Mouse (Mus musculus) brain, embryonic 14.5 days (tissue): ENCODE data around the gene Gm42372. TPM values are rescaled to one million over a fixed set of nuclear protein-coding genes. Genes with fewer than 3 reads are reported as not detected.
A peak's percentile ranks its signal among the peaks of the same experiment; 100 is the strongest.
"Not testable (repeated sequence)": the region's sequence is repeated elsewhere in the genome, so short reads cannot be mapped to it uniquely, and the experiment has no call there.

Experiments used
- DNase-seq: peaks from one replicate; pipeline ENCODE4 v3.0.0-alpha.2; 2011; ENCODE audit warnings: low read depth
- CTCF ChIP-seq: fragments of 200-500 bp; IDR thresholded peaks from 2 replicates; pipeline ENCODE4 v1.5.1; 2012; ENCODE audit warnings: inconsistent platforms, mild to moderate bottlenecking, moderate library complexity, borderline replicate concordance; ENCODE audit not compliant: insufficient read depth, insufficient read length; ENCODE audit errors: extremely low read depth
- POLR2A ChIP-seq: fragments of 200-500 bp; IDR thresholded peaks from 2 replicates; pipeline ENCODE4 v1.6.1; 2012; ENCODE audit warnings: mild to moderate bottlenecking, inconsistent platforms, borderline replicate concordance; ENCODE audit not compliant: poor library complexity, insufficient read depth, insufficient read length, severe bottlenecking; ENCODE audit errors: extremely low read depth
- polyA plus RNA-seq: library from polyadenylated mRNA; depleted of rRNA; stranded (reverse); fragments of >200 nt; gene quantifications from 2 replicates; pipeline ENCODE4 v1.2.3, GENCODE M21; 2012

Gene Gm42372
- polyA plus RNA-seq, 1 experiment: 19.6 TPM

DNA sequence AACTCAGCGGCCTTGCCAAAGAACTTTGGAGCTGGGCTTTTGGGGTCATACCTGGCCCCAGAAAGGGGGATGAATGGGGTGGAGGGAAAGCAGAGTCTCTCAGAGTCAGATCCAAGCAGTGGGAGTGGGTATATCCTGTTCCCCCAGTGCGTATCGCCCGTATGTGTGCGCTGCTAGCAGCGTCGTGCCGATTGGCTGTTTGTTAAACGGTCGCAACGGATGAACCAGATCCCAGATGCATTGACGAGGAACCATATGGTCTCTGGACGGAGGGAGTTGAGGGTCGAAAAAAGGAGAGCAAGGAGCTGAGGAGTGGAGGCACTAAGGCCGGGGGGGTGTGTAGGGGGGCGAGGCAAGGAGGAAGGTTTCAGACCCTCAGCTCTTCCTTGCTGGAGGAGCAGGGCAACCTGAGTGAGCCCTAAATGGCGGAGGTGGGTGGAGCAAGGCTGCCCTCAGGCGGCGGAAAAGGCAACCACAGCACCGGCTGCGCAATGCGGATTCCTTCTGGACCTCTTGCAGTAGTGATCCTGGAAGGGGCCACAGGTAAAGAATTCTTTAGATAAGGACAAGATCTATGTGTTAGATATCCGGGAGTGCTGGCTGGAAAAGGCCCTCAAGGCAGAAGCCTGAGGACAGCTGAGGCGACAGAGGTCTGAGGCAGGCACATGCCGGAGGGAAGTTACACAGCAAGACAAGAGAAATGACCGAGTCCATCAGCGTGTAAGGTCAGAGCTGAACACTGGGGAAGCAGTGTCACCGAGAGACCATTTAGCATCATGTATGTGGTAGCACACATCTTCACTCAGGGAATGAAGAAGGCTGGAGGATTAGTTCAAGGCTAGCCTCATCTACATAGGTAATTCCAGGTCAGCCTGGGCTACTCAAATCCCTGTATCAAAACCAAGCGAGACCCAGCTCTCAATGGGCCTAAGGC lies 32.7 kb upstream of the Gm42372 start:
- TF ChIP-seq CTCF (peak; percentile 99), POLR2A (no peak)
- DNase-seq: peak; percentile 91

- TF ChIP-seq CTCF (peak; percentile 91), POLR2A (no peak)
- DNase-seq: peak; percentile 91
These were observed 31.8 kb upstream of the Gm42372 start for GRCm38 (mm10) chr7:16950861-16951635.

DNA sequence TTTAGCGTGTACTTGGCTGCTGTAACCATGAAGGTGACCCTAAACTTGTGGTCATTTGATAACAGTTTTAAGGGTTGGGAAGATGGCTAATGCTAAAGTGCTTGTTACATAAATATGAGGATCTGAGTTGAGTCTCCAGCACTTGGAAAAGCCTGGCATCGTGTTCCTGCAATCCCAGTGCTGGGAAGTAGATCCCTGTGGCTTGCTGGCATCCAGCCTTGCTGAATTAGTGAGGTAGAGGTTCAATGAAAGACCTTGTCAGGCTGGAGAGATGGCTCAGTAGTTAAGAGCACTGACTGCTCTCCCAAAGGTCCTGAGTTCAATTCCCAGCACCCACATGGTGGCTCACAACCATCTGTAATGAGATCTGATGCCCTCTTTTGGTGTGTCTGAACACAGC lies 29.1 kb upstream of the Gm42372 start:
- not testable (repeated sequence) for DNase-seq

GRCm38 (mm10) chr7:16955712-16956111 lies 27.2 kb upstream of the Gm42372 start:
- no peak for DNase-seq
- TF ChIP-seq CTCF: no peak
- TF ChIP-seq POLR2A: no peak

DNA sequence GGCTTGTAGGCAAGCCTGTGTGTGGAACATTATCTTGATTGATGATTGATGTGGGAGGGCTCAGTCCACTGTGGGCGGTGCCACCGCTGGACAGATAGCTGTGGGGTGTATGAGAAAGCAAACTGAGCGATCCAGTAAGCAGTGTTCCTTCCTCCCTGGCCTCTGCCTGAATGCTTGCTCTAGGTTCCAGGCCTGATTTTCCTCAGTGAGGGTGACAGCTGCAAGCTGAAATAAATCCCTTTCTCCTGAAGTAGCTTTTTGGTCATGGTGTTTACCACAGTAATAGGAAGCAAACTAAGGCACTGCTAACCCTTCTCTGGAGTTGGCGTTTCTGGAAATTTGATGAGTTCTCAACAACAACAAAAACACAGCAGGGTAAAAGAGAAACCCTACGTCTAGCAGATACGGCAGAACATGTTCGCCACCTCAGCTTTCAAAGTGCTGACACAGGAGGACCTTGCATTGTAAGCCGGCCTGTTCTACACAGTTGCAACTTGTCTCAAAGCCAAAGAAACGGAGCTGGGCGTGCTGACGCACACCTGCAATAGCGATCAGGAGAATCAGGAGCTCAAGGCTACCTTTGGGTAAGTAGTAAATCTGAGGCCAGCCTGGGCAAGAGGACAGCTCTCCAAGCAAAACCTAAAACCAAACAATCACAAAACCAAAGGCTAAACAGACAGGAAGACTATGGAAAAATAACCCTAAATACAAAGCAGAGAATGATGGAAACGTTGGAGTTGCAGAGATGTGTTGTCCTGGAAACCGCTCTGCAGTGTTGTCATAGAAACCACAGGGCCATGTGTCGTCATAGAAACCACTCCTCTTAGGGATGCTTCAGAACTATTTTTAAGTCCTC lies 26.2 kb upstream of the Gm42372 start:
- DNase-seq: peak; percentile 94
- TF ChIP-seq POLR2A: no peak
- no peak for TF ChIP-seq CTCF

GRCm38 (mm10) chr7:16959539-16960187 lies 23.2 kb upstream of the Gm42372 start, which contains the start of gene Pnmal1:
TSS of gene Pnmal1 (plus strand) at chr7:16959679.
- no peak for TF ChIP-seq CTCF
- peak; percentile 9; the same call in 1 of the 2 replicates for TF ChIP-seq POLR2A
- peak; percentile 99 for DNase-seq

GRCm38 (mm10) chr7:16961678-16962077 lies 21.2 kb upstream of the Gm42372 start:
- no peak for TF ChIP-seq CTCF
- no peak for TF ChIP-seq POLR2A

GRCm38 (mm10) chr7:16968414-16968813 lies 14.5 kb upstream of the Gm42372 start:
- no peak for DNase-seq
- no peak for TF ChIP-seq CTCF
- no peak for TF ChIP-seq POLR2A

More at GRCm38 (mm10) chr7:16961678-16962077, 21.2 kb upstream of the Gm42372 start:
- DNase-seq: no peak

- no peak for DNase-seq
- TF ChIP-seq POLR2A: no peak
- no peak for TF ChIP-seq CTCF
These were observed 11.7 kb upstream of the Gm42372 start for GRCm38 (mm10) chr7:16971160-16971559.

DNA sequence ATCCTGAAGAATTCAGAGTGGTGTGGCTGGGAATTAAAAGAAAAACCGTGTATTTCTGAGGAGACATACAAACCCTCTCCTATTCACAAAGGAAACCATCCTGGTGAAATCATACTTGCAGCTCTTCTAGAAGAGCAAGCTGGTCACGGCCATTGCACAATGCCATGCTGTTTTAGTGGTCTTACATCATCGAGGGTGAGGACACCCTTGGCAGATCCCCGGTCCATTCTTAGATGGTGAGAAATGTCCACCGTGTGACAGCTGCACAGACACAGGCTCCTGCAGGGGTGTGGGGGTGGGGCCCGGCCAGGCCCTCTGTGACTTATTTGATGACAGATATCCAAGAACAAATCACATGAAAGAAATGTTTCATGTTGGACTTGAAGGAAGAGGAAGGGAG lies 8.9 kb upstream of the Gm42372 start:
- TF ChIP-seq CTCF (no peak), POLR2A (no peak)
- DNase-seq: no peak
